Mouse (Mus musculus): Measurements from ENCODE around the gene Atp6v1g2.

Atp6v1g2 gene

DNA sequence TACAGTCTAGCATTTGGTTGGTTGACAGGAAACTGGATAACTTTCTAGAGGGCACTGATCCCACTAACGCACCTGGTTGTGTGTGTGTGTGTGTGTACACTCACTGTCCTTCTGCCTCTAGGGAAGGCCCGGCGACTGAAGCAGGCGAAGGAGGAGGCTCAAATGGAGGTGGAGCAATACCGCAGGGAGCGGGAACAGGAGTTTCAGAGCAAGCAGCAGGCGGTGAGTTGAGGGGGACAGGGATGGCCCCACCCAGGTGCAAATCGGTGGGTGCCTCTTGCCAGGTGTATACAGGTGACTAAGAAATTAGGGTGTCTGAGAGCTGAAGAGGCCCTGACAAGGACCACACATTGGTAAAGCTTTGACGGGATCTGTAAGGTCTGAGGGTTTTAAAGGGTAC is 3.5 kb downstream of the Atp6v1g2 start:
- DNase-seq (ENCODE audit: low read depth, low spot score) = no peak

GRCm38 (mm10) chr17:35237504-35237903 is 4.0 kb downstream of the Atp6v1g2 start:
- no peak for DNase-seq (ENCODE audit: low read depth, low spot score)

DNA sequence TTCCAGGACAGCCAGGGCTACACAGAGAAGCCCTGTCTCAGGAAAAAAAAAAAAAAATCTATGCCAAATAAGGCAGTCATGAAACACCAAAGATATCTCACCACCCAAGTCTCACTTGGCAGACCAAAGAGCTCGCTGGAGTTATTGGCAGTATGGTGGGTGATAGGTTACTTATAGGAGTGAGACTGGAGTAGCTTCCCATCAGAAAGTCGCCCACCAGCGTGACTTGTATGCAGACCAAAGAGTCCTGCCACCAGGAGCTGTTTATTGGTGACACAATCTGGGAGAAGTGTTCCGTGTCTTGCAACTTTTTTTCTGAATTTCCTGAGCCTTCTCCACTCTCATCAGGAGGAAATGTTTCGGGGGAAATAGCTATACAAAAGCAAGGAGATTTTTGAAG is 6.2 kb downstream of the Atp6v1g2 start:
- DNase-seq (ENCODE audit: low read depth, low spot score) = no peak

DNA sequence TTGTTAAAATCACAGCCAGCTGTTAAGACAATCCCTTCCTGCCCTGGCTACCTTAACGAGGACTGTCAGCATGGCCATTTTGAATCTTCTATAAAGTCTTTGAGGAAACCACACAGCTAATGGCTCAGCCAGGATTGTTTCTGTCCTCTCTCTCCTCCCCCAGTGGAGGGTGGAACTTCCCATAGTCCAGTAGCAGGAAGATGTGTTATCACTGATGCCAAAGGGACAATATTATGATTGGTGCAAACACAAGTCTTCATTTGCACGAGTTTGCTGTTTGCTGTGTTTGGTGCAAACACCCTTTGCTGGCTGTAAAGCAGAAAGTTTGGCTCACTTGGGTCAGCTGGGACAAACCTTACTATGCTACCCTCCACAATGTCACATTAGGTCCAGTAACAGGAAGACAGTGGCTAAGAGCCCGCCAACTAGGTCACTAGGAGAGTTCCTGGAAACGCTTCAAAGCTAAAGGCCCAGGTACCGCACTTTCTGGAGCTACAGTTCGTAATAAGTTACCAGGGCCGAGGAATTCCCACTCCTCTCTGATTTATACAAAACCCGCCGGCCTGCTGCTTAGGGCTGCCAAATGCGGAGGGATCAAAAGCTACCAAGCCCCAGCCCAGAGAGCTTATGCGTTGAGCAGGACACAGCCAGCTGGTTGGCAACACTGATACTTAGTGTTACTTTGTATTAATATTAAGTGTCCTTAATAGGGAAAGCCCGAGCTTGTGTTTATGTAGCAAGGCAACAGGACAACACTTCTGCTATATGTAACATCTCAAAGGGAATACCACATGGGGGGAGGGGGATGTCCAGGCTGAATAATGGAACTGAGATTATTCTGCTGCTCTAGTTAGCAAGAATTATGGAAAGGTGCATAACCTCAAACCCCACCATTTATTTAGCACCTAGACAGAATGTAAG is 7.2 kb downstream of the Atp6v1g2 start:
- peak; percentile 23 for DNase-seq (ENCODE audit: low read depth, low spot score)

DNA sequence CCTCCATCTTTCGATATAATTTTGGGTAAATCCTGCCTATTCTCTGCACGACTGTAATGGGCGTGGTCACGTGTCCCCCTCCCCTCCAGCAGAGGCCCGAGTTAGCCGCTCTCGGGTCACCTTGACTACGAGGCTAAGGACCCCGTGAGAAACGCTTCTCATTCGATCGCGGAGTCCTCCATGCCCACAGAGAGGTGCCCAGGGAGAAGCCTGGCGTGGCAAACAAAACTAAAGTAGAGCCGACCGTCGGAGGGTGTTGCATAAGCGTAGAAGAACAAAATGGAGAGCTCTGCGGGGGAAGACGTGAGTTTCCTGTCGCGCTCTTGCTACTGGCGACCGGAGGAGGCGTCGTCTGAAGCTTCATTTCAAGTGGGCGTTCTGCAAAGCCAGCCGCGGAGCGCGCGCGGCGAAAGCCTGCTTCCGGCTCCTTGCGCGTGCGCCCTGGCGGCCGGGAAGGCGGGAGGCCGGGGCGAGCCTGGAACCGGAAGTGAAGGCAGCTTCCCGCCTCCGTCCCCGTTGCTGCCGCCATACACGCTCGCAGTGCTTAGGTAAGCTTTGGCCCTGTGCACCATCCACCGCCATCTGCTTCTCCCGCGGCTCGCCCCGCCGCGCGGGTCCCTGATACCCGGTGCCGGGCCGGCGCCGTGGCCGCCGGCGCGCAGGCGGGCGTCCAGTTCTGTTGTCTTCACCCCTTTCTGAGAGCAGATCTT is 8.0 kb downstream of the Atp6v1g2 start, which contains the start of gene Ddx39b:
Gene Ddx39b, plus strand, starts transcription at position 442 of the 710 bp plus-strand sequence.
- peak; percentile 97 for DNase-seq (ENCODE audit: low read depth, low spot score)

- DNase-seq (ENCODE audit: low read depth, low spot score) = peak; percentile 83
Observed at GRCm38 (mm10) chr17:35242015-35242941, 8.8 kb downstream of the Atp6v1g2 start.

- peak; percentile 81 for DNase-seq (ENCODE audit: low read depth, low spot score)
Observed at GRCm38 (mm10) chr17:35243086-35243485, 9.6 kb downstream of the Atp6v1g2 start.

DNA sequence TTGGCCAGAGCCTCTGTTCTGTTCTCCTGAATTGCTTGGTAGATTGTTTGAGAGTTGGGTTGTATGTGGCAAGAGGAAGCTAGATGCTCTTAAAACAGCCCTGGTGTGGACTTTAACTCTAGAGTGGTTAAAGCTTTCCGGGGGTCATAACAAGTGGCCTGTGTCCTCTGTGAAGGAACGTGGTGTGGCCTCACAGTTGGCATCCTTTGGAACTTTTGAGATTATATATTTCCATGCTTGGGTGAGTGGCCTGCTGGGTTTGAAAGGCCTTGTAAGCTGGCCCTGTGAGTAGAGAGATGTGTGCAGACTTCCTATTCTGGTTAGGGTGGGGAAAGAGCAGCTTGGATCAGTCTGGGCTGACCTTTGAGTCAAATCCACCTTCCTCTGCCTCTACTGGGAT is 11.5 kb downstream of the Atp6v1g2 start:
- no peak for DNase-seq (ENCODE audit: low read depth, low spot score)

DNA sequence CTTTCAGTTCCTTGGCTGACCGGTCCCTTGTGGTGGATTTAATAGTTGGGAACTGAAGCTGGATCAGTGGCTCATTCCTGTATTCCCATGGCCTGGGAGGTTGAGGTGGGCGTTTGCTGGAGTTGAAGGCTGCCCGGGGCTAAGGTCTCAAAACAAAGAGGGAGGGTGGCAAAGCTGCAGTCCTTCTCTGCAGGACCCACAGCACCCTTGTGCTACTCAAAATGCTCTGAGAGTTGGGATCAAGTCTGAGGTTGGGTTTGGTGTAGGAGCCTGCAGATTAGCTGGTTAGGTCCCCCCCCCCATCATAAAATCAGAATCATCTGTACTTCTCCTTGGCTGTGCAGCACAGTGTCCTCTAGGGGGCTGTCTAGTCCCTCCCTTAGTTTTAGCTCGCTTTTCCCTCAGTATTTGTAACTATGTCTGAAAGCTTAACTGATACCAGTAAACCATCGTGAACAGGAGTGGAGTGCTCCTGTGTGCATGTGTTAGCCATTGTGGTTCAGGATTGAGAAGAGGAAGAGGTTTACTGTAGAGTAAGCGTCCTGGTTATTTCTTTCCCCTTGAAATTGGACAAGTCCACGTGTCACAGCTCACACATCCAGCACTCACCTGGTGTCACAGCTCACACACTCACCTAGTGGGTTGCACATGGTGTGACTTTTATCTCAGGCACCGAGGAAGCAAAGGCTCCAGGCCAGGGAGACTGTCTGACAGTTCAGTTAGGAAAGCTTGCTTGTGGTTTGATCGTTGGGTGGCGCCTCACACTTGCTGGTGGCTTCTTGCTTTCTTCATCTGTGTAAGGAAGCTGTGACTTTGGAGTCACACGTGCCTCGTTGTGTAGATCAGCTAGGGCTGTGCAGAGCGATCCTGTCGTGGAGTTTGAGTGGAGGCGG is 12.5 kb downstream of the Atp6v1g2 start:
- peak; percentile 70 for DNase-seq (ENCODE audit: low read depth, low spot score)

- DNase-seq (ENCODE audit: low read depth, low spot score) = no peak
Observed at GRCm38 (mm10) chr17:35247144-35247543, 13.7 kb downstream of the Atp6v1g2 start.

- DNase-seq (ENCODE audit: low read depth, low spot score) = no peak
Observed at GRCm38 (mm10) chr17:35248986-35249385, 15.5 kb downstream of the Atp6v1g2 start.

DNA sequence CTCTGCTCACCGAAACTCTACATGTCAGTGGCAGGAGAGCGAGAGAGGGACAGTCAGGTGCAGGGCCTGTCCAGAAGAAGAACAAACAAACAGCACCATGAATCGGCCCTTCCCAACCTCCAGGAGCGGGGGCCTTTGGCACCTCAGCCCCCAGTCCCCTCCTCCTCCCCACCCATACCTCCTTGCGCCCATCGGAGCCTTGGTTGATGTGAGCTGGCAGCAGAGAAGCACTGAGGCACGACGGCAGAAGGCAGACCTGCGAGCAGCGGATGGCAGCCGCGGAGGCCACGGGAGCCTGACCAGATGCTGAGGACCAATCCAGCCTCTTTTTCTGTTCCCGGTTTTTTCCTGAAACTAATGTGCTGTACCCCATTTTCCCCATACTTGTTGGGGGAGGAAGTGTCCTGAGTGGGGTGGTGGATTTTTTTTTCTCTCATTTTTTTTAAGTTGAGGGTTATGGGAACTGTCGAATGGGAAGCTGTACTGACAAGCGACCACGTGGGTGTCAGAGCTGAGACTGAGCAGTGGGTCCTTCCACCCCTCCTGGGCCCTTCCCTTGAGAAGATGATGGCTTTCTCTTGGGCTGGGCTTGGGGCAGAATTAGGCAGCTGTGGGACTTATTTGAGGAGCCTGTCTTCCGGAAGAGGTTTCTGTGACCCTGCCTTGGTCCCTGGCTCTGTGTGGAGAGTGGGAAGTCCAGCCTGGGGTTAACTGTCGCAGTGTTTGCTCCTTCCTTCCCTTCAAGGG is 16.2 kb downstream of the Atp6v1g2 start:
- no peak for DNase-seq (ENCODE audit: low read depth, low spot score)

DNA sequence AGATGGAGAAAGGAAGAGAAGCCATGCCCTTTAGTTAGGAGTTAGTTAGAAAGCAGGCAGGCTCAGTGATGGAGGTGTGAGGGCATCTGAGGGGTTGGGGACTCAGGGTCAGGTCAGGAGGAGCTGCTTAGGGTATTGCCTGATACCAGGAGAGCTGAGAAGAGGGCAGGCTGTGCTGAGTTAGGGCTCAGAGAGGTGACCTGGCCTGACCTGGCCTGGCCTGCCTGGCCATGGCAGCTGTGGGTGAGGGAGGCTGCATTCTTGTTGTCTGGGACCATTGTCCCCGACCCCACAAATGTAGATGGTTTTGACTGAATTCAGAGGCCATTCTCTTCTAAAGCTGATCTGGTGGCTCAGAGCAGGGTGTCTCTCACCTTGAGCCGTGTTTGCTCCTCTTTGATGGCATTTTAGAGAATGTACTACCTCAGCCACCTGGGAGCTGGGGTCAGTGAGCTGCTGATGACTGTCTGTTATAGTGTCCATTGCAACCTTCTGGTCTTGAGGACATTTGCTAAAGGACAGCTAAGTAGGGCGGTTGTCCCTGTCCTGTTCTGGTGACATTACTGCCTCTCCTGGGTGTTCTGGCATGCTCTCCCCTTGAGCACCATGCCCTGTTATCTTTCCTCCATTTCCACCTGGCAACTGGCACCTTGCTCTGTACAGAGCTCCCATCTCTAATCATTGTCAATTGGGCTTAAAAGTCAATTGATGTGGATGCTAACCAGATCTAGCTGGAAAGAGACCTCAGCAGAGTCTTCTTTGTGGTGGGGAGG is 17.1 kb downstream of the Atp6v1g2 start:
- no peak for DNase-seq (ENCODE audit: low read depth, low spot score)

DNA sequence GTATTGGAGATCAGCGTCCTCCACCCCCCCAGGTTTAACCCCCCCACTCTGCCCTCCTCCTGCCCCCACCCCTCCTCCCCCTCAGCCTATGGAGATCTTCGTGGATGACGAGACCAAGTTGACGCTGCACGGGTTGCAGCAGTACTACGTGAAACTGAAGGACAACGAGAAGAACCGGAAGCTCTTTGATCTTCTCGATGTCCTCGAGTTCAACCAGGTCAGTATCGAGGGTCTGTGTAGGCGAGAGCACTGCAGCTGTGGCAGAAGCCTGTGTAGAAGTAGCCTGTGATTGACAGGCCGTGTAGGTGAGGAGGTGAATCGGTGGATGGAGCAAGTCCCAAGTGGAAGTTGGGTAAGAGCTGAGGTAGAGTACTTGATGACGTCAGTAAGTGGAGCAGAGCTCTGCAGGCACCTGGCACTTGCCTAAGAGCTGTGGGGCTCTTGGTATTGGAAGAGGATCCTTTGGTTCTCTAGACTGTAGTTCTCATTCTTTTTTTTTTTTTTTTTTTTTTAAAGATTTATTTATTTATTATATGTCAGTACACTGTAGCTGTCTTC is 17.8 kb downstream of the Atp6v1g2 start:
- DNase-seq (ENCODE audit: low read depth, low spot score) = no peak

GRCm38 (mm10) chr17:35251981-35252380 is 18.5 kb downstream of the Atp6v1g2 start:
- no peak for DNase-seq (ENCODE audit: low read depth, low spot score)

GRCm38 (mm10) chr17:35252619-35253292 is 19.3 kb downstream of the Atp6v1g2 start:
- no peak for DNase-seq (ENCODE audit: low read depth, low spot score)

- DNase-seq (ENCODE audit: low read depth, low spot score) = no peak
Observed at GRCm38 (mm10) chr17:35253293-35254093, 20.0 kb downstream of the Atp6v1g2 start.

Data from 3T3-L1 (cell line).